Comparison of ENCODE assay signal across 9 mouse cellular contexts in genomic region chr1:90906357-90906756, GRCm38 (mm10). TPM values are rescaled to one million over a fixed set of nuclear protein-coding genes. Genes with fewer than 3 reads are reported as not detected.
DNase-seq lines count a peak whose midpoint lies in the region; ATAC-seq and TF ChIP-seq lines count a peak whose summit lies in the region.
"Had no signal": no experiment of that assay in that cellular context is flagged by ENCODE, and none has a peak within 500 bp of the region (broad histone marks: within the 10 kb centered on the region; RNA-seq: fewer than 3 reads in every experiment).

No protein-coding gene starts in this region.

- intact Hi-C loops in gastrocnemius, postnatal 36 days (cut with DNase I) = loop anchor here (2.0 kb wide), 1 partner anchor 50 kb away; no protein-coding TSS in a partner anchor

- TF ChIP-seq POLR2A in MEL (IDR thresholded peaks at IDR 0.05; ENCODE audit: control insufficient read depth in 1 of 2, insufficient read depth in 1 of 2, low read depth in 1 of 2, low read length in 2 of 2, poor library complexity in 1 of 2) = no peak

- H3K27me3 ChIP-seq in liver, embryonic 12.5 days (replicated peaks) = peaks cover 4% of the 10 kb centered on the region; the same call in 1 of the 2 replicates
- no peaks in the 10 kb centered on the region for H3K27me3 ChIP-seq in MEL (ENCODE audit: control insufficient read depth in 1 of 2, insufficient read depth in 2 of 2, low read length in 2 of 2)
- no peaks in the 10 kb centered on the region for H3K27me3 ChIP-seq in neural tube, embryonic 11.5 days (ENCODE audit: control insufficient read depth, insufficient read depth, low read length)

- no peak overlapping the region for H3K4me3 ChIP-seq in liver, embryonic 12.5 days
- no peak overlapping the region for H3K4me3 ChIP-seq in MEL (ENCODE audit: control insufficient read depth in 1 of 2, insufficient read depth in 1 of 2, low read depth in 2 of 2, low read length in 2 of 2)
- H3K4me3 ChIP-seq in neural tube, embryonic 11.5 days (ENCODE audit: low read depth, low read length) = no peak overlapping the region
- H3K4me3 ChIP-seq: midbrain, embryonic 12.5 days had no signal

- TF ChIP-seq RAD21 in MEL (IDR thresholded peaks at IDR 0.05; ENCODE audit: low read depth, low read length) = peak; percentile 51

- no peak for ATAC-seq in liver, embryonic 12.5 days
- ATAC-seq in neural tube, embryonic 11.5 days (ENCODE audit: insufficient read depth, low FRiP score, low TSS enrichment) = no peak

- no peaks in the 10 kb centered on the region for H3K9me3 ChIP-seq in liver, embryonic 12.5 days (replicated peaks)
- H3K9me3 ChIP-seq in MEL (replicated peaks; ENCODE audit: insufficient read depth, low read length) = no peaks in the 10 kb centered on the region
- no peaks in the 10 kb centered on the region for H3K9me3 ChIP-seq in neural tube, embryonic 11.5 days (ENCODE audit: control insufficient read depth, low read length)
- H3K9me3 ChIP-seq: midbrain, embryonic 12.5 days had no signal

- WGBS in liver, embryonic 12.5 days (ENCODE audit: insufficient replicate concordance) = 5% methylated on average over 2 of the region's 2 CpGs
- WGBS in neural tube, embryonic 11.5 days = 17% methylated on average over 2 of the region's 2 CpGs

- no peaks in the 10 kb centered on the region for H3K36me3 ChIP-seq in liver, embryonic 12.5 days
- H3K36me3 ChIP-seq in MEL (ENCODE audit: control insufficient read depth in 1 of 2, insufficient read depth in 2 of 2, low read length in 2 of 2) = no peaks in the 10 kb centered on the region
- H3K36me3 ChIP-seq in neural tube, embryonic 11.5 days (ENCODE audit: control insufficient read depth, insufficient read depth, low read length) = no peaks in the 10 kb centered on the region
- H3K36me3 ChIP-seq: midbrain, embryonic 12.5 days had no signal

- DNase-seq in liver = peak; percentile 31
- DNase-seq in MEL (ENCODE audit: low read depth, low spot score) = peak; percentile 32
- DNase-seq in c-Kit-positive CD71-positive TER-119-positive erythroid progenitor cells, embryonic 14.5 days (ENCODE audit: low spot score) = peak; percentile 12
- peak; percentile 34 to 42 for DNase-seq in gastrocnemius, postnatal 36 days
- DNase-seq in layer of hippocampus, postnatal 36 days = peak; percentile 44 to 57
- DNase-seq in neural tube, embryonic 11.5 days (ENCODE audit: low spot score) = peak; percentile 51
- DNase-seq in spleen, adult 12 weeks (ENCODE audit: low spot score) = no peak

- H3K4me2 ChIP-seq in liver, embryonic 12.5 days = no peak overlapping the region
- H3K4me2 ChIP-seq in neural tube, embryonic 11.5 days (ENCODE audit: low read depth) = no peak overlapping the region
- H3K4me2 ChIP-seq: midbrain, embryonic 12.5 days had no signal

- no peak for TF ChIP-seq EP300 in MEL (IDR thresholded peaks at IDR 0.05; ENCODE audit: low read depth in 1 of 2, low read length in 2 of 2)

- no peak overlapping the region for H3K9ac ChIP-seq in liver, embryonic 12.5 days
- H3K9ac ChIP-seq in MEL (ENCODE audit: control insufficient read depth, low read depth, low read length, poor library complexity, severe bottlenecking) = no peak overlapping the region
- H3K9ac ChIP-seq in neural tube, embryonic 11.5 days (ENCODE audit: low read length) = no peak overlapping the region
- H3K9ac ChIP-seq: midbrain, embryonic 12.5 days had no signal

- H3K4me1 ChIP-seq in liver, embryonic 12.5 days = no peaks in the 10 kb centered on the region
- H3K4me1 ChIP-seq in MEL (ENCODE audit: control insufficient read depth in 1 of 2, insufficient read depth in 2 of 2, low read length in 2 of 2) = no peaks in the 10 kb centered on the region
- no peaks in the 10 kb centered on the region for H3K4me1 ChIP-seq in neural tube, embryonic 11.5 days (ENCODE audit: control insufficient read depth, insufficient read depth, low read length)
- H3K4me1 ChIP-seq: midbrain, embryonic 12.5 days had no signal

- H3K27ac ChIP-seq in liver, embryonic 12.5 days = no peak overlapping the region
- no peak overlapping the region for H3K27ac ChIP-seq in MEL (ENCODE audit: control insufficient read depth, low read depth, low read length)
- no peak overlapping the region for H3K27ac ChIP-seq in neural tube, embryonic 11.5 days (ENCODE audit: low read depth, low read length)
- H3K27ac ChIP-seq: midbrain, embryonic 12.5 days had no signal

- H3K79me2 ChIP-seq in MEL (ENCODE audit: control insufficient read depth, insufficient read depth, low read length, poor library complexity) = no peaks in the 10 kb centered on the region

- peak; percentile 61 to 70 (median 70) for TF ChIP-seq CTCF in MEL (IDR thresholded peaks at IDR 0.05 in 2 of 3, conservative IDR thresholded peaks at IDR 0.05 in 1 of 3; ENCODE audit: control insufficient read depth in 1 of 3, insufficient read depth in 1 of 3, low read depth in 2 of 3, low read length in 3 of 3, poor library complexity in 1 of 3, severe bottlenecking in 1 of 3)

TF ChIP-seq in MEL, 35 proteins besides CTCF, POLR2A, EP300 and RAD21:
- TF ChIP-seq SMC3 (IDR thresholded peaks at IDR 0.05; ENCODE audit: low read depth, low read length) (peak; percentile 47), KAT2A (conservative IDR thresholded peaks at IDR 0.05; ENCODE audit: low read depth, low read length) (no peak), ZC3H11A (IDR thresholded peaks at IDR 0.05; ENCODE audit: low read depth, low read length) (peak; percentile 21; the same call in 1 of the 2 replicates), BHLHE40 (IDR thresholded peaks at IDR 0.05; ENCODE audit: borderline replicate concordance, low read depth, low read length) (no peak)
TF ChIP-seq in MEL: peak in this region for 2.

RNA-seq across cellular contexts. Expression of gene Mlph, which starts 8.5 kb away (rescaled TPM):
- polyA plus RNA-seq in liver, embryonic 12.5 days (2016; fragmentation: Nextera tagmentation; extraction: Ambion mirVana) = 0.05 TPM in 1 of 2 replicates, not detected in the other
- not detected in 2 replicates for total RNA-seq in MEL (2012; rRNA removed)
- polyA plus RNA-seq in MEL (2012; ENCODE audit: insufficient read depth in 1 of 2, insufficient read length in 2 of 2, low read depth in 1 of 2, low replicate concordance in 2 of 2, missing spikeins in 1 of 2) = not detected
- under 1 TPM; 0.20 to 0.22 TPM for total RNA-seq in gastrocnemius, postnatal 36 days (2021)
- total RNA-seq in layer of hippocampus, postnatal 36 days (2021) = 1 to 10 TPM in 1 of 2 experiments, under 1 TPM in 1; 0.60 to 1.8 TPM
- 0.19 and 0.24 TPM in 2 replicates for polyA plus RNA-seq in neural tube, embryonic 11.5 days (2014; fragmentation: Nextera tagmentation; extraction: Ambion mirVana)

RNA-seq across cellular contexts. Expression of gene Prlh, which starts 46.6 kb away (rescaled TPM):
- polyA plus RNA-seq in liver, embryonic 12.5 days (2016; fragmentation: Nextera tagmentation; extraction: Ambion mirVana) = 0.67 TPM in 1 of 2 replicates, not detected in the other
- total RNA-seq in MEL (2012; rRNA removed) = not detected in 2 replicates
- not detected for polyA plus RNA-seq in MEL (2012; ENCODE audit: insufficient read depth in 1 of 2, insufficient read length in 2 of 2, low read depth in 1 of 2, low replicate concordance in 2 of 2, missing spikeins in 1 of 2)
- not detected for total RNA-seq in gastrocnemius, postnatal 36 days (2021)
- total RNA-seq in layer of hippocampus, postnatal 36 days (2021) = not detected
- polyA plus RNA-seq in neural tube, embryonic 11.5 days (2014; fragmentation: Nextera tagmentation; extraction: Ambion mirVana) = not detected in 2 replicates
- polyA plus RNA-seq: midbrain, embryonic 12.5 days had no signal
